Mouse (Mus musculus) heart, postnatal 25 days (tissue): ENCODE measurements around the gene Plxnb1. TPM values are rescaled to one million over a fixed set of nuclear protein-coding genes. Genes with fewer than 3 reads are reported as not detected.

ENCODE experiments used
- DNase-seq: peaks from one replicate; pipeline ENCODE4 v3.0.0; 2022; ENCODE audit warnings: low spot score
- intact Hi-C: fragments of 180-260 bp; cut with DNase I; formaldehyde crosslinking; loops from one replicate; pipeline ENCODE4 v1.15.1; 2025
- total RNA-seq, 2 experiments: library from RNA; stranded (reverse); gene quantifications; 2 replicates each; pipeline ENCODE4 v1.2.3; 2021

The Plxnb1 gene
- total RNA-seq, 2 experiments from 2014 or later, result 21.1 to 22.9 TPM

GRCm38 (mm10) chr9:109060184-109060897 lies 34.8 kb upstream of the Plxnb1 start:
- DNase-seq, result no peak
- intact Hi-C loops, result no loop called here

DNA sequence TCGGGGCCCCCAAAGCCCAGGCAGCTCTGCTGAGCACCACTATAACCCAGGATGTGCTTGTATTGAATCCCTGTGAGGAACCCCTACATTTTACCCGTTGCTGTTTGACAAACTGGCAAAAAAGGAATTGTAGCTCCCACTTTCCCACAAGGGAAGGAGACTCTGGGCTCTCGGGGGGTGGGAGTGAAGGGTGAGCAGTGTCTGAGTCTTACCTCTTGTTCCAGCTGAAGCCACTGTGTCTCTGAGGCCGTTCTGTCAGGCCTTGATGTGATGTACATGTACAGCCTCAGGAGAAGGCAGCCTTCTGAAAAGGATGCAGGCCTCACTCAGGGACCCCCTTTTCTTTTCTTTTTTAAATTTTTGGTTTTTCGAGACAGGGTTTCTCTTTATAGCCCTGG lies 34.3 kb upstream of the Plxnb1 start:
- no peak for DNase-seq
- intact Hi-C loops, result no loop called here

DNA sequence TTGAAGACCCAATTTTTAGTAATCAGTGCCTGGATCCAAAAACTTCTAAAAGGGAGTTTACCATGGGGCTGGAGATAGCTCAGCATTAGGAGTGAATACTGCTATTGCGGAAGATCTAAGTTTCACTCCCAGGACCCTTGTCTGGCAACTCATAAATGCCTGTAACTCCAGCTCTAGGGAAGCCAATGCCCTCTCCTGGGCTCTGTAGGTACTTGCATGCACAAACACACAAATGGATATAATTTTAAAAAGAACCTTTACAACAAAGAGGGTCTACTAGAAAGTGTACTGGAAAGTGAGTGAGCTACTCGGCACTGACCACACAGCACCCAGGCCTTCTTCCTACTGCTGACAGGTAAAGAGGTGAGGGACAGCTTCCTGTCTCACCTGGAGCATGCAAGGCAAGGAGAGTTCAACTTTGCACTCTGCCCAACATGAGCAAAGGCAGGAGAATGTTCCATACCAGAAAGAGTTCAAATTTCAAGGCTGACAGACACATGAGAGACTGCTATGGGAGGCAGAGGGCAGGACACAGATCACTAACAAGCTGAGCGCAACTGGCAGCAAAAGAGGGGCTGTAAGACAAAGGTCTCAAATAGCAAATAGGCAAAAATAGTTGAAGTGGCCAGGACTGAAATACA lies 27.0 kb upstream of the Plxnb1 start:
- intact Hi-C loops, result no loop called here

DNA sequence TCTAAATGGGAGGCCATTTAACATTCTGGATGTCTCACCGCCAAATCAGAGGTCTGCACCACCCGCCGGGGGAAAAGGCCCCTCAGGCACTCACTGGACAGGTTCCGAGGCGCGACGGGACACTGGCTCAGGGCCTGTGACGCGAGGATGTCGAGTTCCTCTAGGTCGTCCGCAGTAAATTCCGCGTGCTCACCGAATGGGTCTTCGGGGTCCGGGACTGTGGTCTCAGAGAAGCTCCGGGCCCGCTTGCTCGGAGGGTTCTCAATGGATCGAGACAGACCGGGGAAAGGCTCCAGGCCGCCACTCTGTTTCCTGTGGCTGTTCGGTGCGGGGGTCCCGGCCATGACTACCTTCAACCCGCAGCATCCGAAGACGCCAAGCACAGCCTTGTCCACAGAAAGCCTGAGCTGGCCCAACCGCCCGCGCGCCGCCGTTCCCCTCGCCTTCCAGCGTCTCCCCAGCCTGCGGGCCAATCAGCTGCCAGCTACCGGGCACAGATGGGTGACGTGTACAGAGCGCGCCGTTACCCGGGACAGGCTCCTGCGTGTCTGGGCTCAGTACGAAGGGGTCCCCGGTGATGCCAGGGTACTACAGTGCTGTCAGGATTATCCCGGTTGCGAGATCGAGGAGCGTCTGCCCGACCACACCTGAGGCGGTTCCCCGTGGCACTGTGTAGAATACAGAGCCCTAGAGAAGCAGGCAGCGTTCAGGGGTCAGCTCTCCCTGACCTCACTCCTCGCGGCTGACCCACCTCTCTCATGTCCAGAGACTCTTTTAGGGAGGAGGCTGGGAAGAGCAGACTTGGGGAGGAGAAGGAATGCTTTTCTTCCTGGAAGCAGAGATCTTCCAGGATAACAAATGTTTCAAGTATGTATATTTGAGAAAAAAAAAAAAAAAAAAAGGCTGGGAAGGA lies 21.3 kb upstream of the Plxnb1 start, which contains the start of gene Atrip:
Gene Atrip, minus strand, starts transcription at position 464 of the 913 bp plus-strand sequence.
- intact Hi-C loops, result no loop called here
- peak; percentile 82 for DNase-seq

More for the DNA sequence above, 27.0 kb upstream of the Plxnb1 start:
- no peak for DNase-seq

GRCm38 (mm10) chr9:109080516-109080915 lies 14.7 kb upstream of the Plxnb1 start:
- intact Hi-C loops, result no loop called here
- no peak for DNase-seq

DNA sequence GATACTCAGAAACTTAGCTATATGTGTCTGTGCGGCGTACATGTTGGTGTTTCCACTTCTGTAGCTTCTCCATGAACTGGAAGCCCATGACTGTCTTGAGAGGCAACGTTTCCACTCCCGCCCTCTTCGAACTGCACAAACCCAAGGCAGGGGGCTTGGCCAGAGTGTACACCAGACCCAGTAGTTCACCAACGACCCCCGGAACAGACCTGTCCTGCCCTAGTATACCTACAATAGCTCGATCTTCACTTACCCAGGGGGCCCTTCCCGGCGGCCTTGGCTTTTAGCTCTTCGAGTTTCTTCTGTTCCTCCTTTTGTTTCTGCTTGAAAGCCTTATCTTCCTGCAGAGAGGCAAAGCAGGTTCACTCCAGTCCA lies 13.5 kb upstream of the Plxnb1 start:
- intact Hi-C loops, result no loop called here

GRCm38 (mm10) chr9:109082124-109082800 lies 12.9 kb upstream of the Plxnb1 start, which contains the start of the genes Ccdc51 and Tma7:
Gene Ccdc51, plus strand, starts transcription at chr9:109082493.
Gene Tma7, minus strand, starts transcription at chr9:109082587.
- intact Hi-C loops, result no loop called here
- peak; percentile 74 for DNase-seq

More for the DNA sequence above, 13.5 kb upstream of the Plxnb1 start:
- no peak for DNase-seq

- intact Hi-C loops, result no loop called here
These were observed 10.3 kb upstream of the Plxnb1 start for GRCm38 (mm10) chr9:109084922-109085321.

GRCm38 (mm10) chr9:109087987-109088386 lies 7.2 kb upstream of the Plxnb1 start:
- DNase-seq, result no peak
- intact Hi-C loops, result loop anchor here (1.0 kb wide), 1 partner anchor 33 kb away; no protein-coding TSS in a partner anchor

More at GRCm38 (mm10) chr9:109084922-109085321, 10.3 kb upstream of the Plxnb1 start:
- no peak for DNase-seq

GRCm38 (mm10) chr9:109090446-109090845 lies 4.7 kb upstream of the Plxnb1 start:
- intact Hi-C loops, result no loop called here
- no peak for DNase-seq

GRCm38 (mm10) chr9:109091802-109092201 lies 3.4 kb upstream of the Plxnb1 start:
- DNase-seq, result no peak
- intact Hi-C loops, result no loop called here

DNA sequence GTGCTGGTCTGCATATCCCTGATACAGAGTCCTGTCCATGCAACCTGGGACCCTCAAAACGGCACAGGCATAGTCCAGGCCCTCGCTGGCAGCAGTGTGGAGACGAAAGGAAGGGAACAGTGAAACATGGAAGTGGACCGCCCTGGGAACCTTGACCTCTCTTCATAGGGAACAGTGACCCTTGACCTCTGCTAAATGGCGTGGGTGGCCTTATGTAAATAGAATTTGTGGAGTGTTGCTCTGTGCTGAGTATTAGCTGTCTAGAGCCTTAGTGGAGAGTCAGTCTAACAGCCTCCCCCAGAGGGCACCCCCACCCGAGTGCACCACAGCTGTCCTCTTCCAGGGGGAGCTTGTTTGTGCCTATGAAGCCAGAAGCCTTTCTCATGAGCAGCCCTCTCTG lies 2.4 kb upstream of the Plxnb1 start:
- DNase-seq, result no peak
- intact Hi-C loops, result no loop called here

GRCm38 (mm10) chr9:109093786-109094552 lies 1.2 kb upstream of the Plxnb1 start:
- DNase-seq, result no peak
- intact Hi-C loops, result no loop called here

DNA sequence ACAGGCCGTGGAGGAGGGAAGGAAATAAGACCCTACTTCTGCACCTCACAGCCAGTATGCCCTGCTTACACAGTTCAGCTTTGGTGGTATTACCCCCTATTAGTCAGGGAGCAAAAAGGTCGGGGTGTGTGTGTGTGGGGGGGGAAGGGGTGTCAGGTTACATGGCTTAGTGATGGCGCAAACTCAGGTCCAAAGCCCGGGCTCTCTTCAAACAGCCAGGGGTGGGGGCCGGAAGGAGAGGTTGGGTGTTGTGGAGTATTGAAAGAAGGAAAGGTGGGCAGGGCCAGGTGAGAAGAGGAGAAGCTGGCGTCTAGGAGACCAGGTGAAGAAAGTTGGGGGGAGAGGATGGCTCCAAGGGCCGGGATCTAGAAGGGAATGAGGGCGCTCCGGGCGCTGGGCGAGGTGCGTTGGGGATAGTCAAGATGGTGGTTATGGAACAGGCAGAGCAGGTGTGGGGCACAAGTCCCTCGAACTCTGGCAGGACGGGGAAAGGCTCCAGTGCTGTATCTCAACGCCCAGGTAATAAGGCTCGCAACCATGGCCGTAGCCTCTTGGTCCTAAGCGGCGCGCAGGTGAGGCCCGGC lies 544 bp upstream of the Plxnb1 start:
- intact Hi-C loops, result no loop called here
- no peak for DNase-seq

DNA sequence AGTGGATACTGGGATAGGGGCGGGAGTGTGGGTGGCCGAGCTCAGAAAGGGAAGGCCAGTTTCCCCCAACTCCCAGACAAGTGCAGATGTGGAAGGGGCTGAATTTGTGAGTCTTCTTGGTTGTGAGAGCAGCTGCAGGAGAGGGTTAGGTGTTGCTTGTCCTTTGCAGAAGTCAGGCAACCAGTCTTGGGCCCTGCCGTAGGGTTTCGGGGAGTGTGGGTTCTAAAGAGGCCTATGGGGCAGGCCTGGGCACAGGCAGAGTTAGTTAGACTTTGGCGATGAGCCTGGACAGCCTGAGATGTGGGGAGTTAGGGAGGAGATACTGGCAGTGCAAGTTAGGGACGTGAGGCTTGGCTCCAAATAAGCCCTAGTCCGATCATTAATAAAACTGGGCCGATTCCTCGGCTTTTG lies 1.1 kb downstream of the Plxnb1 start:
- intact Hi-C loops, result no loop called here
- DNase-seq, result no peak

GRCm38 (mm10) chr9:109096856-109097255 lies 1.7 kb downstream of the Plxnb1 start:
- intact Hi-C loops, result no loop called here
- DNase-seq, result no peak

GRCm38 (mm10) chr9:109097291-109097690 lies 2.1 kb downstream of the Plxnb1 start:
- intact Hi-C loops, result no loop called here
- DNase-seq, result no peak

DNA sequence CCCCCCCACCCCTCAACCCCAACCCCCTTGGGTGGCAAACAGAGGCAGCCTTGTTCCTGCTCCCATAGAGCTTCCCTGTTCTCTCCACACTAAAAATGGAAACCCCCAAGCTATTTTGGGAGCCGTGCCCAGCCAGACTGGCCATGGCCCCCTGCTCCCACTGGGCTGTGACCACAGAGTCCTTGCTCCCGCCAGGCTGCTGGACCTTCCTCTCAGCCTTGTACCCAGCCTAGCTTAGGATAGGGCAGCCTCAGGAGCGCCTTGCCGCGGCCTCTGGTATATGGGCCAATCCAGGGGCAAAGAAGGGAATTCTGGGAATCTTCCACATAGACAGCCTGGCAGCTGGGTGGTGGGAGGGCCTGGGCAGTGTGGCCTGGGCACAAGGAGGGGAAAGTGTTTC lies 2.6 kb downstream of the Plxnb1 start:
- DNase-seq, result peak; percentile 28
- intact Hi-C loops, result no loop called here

DNA sequence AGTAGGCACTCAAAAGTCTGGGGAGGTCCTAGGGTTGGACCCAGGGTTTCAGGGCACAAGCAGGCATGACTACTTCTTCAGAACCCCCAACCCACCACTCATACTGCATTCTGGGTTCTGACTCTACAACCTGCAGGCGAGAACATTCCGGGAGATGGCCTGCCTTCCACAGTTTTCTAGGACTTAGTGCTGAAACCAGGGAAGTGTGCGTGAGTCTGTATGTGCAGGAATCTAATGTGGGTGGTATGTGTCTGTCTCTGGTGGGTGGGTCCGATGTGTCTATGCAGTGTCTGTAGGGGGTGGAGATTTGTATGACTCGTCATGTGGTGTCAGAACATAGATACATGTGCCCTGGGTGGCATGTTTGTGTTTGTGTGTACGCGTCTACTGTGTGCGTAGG lies 3.2 kb downstream of the Plxnb1 start:
- intact Hi-C loops, result no loop called here
- DNase-seq, result no peak
